Mouse (Mus musculus) cerebellum, adult 11-12 months (tissue): ENCODE data around the gene Olfr1198.

Source experiments
- DNase-seq: peaks from one replicate; pipeline ENCODE4 v3.0.0; 2022

Olfr1198 gene

DNA sequence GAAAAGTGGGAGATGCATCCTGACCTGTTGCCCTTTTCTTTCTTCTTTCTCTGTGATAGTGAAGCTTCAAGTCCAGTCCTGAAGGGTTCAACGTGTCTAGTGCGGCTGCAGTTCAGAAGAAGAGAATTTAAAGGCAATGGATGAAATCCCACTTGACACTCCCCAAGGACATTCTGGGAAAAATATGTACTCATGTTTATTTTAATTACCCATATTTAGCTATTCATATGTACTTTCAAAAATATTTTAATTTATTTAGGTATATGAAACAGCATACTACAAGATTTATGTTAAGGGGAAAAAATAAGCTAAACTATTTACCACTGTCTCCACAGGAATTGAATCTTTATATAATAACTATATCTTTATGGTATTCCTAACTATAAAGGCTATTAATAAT, at the start of gene Olfr1198:
Gene Olfr1198 (minus strand): TSS at position 101 of the 400 bp plus-strand sequence.
- DNase-seq = no peak

DNA sequence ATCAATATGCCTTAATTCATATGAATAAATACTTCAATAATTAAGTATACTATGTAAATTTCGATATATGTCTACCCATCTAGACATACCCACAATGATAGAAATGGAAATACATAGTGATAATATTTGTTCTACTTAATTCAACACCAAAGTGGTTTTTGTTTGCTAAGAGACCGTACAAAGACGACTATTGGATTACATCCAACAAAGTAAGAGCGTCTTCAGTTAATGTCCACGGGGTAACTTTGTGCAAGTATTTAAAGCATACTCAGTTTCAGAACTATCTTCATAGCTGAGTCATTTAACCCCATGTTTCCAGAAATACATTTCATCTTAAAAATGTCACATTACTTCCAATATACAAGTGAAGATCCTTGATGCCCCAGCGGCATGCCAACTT, 41.6 kb upstream of the Olfr1198 start, which contains the start of gene Olfr1201:
Gene Olfr1201 (plus strand): TSS at position 301 of the 400 bp plus-strand sequence.
- DNase-seq = no peak

DNA sequence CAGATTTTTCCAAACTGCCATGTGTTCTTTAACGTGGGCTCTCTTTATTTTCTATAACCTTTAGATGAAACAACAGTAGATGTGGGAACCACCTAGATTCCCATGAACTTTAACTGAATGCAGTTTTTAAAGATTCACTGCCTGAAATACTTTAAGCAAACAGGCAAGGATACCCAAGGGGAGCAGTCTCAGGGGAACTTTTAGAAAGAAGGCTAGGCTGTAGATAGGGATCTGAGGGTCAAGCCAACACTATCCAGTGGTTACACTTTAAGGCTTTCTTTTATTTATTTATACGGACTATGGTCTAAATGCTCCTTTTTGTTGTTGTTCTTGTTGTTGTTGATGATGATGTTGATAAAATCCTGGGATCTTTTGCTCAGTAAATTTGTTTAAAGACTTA, 19.2 kb upstream of the Olfr1198 start, which contains the start of gene Olfr1200:
Gene Olfr1200 (minus strand): TSS at position 101 of the 400 bp plus-strand sequence.
- DNase-seq = no peak

DNA sequence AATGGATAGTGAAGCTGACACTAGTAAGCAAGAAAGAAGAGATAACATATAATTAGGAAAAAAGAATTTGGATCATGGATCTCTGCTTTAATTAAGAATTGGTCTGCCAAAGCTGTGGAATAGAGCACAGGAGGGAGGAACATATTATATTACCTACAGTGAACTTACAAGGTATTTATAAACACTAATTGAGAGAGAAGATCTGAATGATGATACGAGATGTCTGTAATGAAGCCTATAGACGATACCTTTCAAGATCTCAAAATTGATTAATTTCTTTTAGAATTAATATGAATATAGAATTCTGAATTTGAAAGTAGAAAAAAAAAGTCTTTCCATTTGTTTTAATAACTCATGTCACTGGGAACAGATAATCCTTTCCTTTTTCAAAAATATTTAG, 9.2 kb upstream of the Olfr1198 start, which contains the start of gene Olfr1199:
Gene Olfr1199 (minus strand): TSS at position 101 of the 400 bp plus-strand sequence.
- no peak for DNase-seq

DNA sequence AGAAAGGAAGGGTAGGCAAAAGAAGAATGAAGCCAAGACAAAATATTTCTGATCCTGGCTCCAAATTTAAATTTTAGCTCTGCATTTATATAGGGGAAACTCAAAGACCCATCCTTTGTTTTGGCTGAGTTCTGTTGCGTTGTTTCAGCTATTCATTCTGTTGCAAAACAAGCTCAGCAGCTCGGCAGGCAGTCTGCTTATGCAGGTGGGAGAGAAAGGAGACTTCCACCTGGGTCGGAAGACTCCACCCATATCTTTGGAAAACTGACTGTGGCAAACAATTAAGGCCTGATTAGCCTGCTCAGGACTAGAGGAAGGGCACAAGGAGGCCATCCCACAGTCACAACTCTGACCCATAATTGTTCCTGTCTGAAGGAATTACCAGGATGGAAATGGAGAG, 7.8 kb downstream of the Olfr1198 start:
- DNase-seq = no peak

DNA sequence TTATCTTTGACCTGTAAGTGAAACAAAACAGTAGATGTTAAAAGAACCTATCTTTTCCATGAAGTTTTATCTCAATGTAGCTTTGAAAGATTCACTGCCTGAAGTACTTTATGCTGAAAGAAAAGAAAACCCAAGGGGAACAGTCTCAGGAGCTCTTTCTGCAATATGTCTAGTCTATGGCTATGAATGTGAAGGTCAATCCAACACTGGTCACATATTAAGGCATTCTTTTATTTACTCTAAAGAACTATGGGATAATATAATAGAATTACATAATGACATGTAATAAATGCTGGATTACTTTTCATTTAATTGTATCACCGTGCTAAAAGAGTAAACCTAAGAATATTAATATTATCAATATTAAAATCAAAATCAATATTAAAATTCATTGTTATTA, 18.9 kb downstream of the Olfr1198 start, which contains the start of gene Olfr1197:
Gene Olfr1197 (minus strand): TSS at position 101 of the 400 bp plus-strand sequence.
- no peak for DNase-seq

DNA sequence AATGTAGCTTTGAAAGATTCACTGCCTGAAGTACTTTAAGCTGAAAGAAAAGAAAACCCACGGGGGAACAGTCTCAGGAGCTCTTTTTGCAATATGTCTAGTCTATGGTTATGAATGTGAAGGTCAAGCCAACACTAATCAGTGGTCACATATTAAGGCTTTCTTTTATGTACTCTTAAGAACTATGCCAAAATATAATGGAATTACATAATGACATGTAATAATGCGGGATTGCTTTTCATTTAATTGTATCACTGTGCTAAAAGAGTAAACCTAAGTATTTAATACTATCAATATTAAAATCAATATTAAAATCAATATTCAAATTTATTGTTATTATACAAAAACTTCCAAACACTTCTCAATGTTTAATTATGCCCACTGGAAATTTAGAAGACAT, 46.7 kb downstream of the Olfr1198 start, which contains the start of gene Olfr1196:
Gene Olfr1196 (minus strand): TSS at position 101 of the 400 bp plus-strand sequence.
- DNase-seq = no peak
